Mouse (Mus musculus) retina, embryonic 14.5 days (tissue): ENCODE results near the gene Ctrc.
"Not testable (repeated sequence)": the region's sequence is repeated elsewhere in the genome, so short reads cannot be mapped to it uniquely, and the experiment has no call there.

Experiments used
- DNase-seq: peaks from one replicate; pipeline ENCODE4 v3.0.0-alpha.2; 2015; ENCODE audit warnings: low spot score

The Ctrc gene

DNA sequence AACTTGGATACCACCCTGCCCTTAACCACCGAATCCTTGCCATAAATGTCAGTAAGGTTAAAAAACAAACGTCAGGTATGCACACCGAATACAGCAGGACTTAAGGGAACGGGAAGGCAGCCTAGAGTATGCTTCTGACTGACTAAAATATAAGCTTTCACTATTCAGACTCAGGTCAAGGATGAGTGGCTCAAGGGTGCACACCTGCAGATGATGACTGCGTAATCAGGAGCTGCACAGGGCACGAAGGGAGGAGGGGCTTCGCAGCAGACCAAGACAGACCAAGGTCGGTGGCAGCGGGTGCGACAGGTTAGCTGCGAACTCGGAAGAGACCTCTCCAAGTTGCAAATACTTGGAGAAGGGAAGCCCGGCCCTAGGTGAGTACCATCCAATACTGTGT lies 60.0 kb downstream of the Ctrc start:
- DNase-seq, result no peak

DNA sequence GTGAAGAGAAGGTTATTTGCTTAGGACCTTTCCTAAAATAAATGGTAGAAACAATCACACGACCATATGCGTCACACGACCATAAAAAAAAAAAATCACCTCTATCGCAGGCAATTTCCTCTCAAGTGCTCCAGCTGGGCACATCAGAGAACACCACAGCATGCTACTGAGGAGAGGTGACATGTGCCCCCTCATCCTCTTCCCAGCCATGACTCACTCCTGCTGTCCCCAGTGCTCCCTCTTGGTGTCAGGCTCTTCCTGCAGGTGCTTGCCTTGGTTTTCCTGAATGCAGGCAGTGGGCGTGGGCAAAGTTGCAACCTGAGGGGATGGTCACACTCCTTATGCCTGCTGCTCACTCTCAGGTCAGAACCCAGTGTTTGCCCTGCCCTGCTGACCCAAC lies 61.3 kb downstream of the Ctrc start:
- no peak for DNase-seq

DNA sequence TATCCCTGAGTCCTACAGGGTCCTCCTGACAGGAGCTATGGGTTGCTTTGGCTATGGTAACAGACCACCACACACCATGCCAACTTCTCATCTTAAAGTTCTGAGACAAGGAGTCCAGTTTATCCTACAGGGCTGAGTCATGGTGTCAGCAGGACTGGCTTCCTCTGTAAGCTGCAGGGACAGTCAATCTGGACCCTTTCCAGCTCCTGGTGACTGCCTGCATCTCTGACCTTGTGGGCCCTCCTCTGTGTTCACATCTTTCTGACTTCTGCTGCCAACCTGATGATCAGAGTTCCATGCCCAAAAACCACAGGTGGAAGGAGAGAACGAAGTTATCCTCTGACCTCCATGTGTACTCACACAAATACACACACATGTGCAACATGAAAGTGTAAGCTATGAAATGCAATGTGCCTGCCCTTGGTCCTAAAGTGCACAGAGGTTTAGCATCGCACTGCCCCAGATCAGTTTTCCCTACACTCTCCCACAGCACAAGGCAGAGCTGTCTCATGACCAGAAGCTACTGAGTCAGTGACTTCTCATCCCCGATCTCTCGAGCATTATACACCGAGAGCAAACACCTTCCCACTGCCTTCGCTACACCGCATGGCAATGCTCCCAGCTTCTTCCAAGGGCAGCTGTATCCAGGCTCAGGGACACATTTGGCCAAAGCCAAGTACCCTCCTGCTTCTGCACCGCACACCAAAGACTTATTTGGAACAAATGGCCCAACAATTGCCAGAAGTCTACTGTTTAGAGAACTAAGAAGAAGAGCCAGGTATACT lies 64.8 kb downstream of the Ctrc start:
- no peak for DNase-seq

DNA sequence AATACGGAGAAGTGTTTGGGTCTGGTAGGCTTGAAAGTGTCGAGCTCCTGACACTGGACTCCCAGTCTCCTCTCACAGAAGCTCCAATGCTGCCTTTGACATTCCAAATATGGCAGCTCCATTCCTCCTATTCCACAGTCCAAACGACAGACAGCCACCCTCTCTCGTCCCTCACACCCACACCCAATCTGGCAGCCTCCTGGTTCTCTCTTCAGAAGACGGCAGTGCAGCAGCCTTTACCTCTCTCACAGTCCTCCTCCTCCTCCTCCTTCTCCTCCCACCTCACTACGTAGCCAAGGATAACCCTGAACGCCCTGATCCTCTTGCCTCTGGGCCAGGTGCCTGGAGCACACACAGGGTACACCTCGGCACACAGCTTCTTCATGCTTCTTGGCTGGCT lies 66.3 kb downstream of the Ctrc start:
- no peak for DNase-seq

DNA sequence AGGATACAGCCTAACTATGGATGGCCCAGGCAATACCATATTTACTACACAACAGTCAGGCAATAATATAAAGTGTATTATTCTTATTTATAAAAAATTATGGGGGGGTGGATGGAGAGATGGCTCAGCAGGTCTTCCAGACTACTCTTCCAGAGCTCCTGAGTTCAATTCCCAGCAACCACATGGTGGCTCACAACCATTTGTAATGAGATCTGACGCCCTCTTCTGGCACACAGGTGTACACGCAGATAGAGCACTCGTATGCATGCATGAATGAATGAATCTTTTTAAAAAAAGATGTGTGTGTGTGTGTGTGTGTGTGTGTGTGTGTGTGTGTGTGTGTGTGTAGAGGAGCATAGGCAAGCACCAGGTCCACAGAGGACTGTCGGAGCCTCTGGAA lies 73.1 kb downstream of the Ctrc start:
- not testable (repeated sequence) for DNase-seq

DNA sequence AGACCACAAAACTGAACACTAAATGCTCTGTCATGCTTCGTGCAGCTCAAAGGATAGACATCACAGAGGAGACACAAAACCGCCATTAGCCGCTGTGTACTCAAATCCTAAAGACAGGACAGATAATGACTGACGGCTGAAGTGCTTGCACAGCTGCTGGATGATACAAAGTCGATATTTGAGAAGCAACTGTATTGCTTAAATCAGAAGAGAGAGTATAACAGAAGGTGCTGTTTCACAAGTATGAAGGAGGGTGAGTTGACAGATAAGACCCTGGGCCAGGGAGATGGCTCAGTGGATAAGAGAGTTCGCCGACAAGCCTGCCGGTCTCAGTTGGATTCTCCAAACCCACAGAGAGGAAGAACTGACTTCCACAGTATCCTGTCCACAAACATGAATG lies 74.3 kb downstream of the Ctrc start:
- no peak for DNase-seq

DNA sequence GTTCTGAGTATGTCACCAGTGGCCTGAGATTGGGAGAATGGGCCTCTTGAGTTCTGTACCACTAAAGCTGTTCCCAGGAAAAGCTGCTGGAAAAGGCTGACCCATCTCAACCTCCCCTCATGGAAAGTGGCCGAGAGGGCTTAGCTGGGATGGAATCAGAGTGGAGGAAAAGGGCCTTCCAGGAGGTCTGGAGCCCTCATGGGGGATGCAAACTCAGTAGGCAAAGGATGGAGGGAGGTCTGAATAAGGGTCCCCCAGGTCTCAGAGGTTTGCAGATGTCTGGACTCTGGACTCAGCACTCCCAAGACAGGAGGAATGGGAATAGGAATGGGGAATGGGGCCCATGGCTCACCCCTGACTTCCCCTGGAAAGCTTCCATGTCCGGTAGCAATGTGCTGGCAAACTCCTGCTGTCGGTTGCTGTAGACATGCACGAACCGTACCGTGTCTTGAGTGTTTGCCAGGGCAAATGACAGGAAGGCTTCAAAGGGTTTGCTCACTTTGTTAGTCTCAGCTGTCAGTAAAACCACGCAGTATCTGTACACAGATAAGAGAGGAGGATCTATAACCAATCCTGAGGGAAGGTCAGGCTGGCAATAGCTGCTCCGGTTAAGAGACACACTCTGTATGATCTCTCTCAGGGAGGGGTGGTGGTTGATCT lies 76.5 kb downstream of the Ctrc start:
- DNase-seq, result no peak

DNA sequence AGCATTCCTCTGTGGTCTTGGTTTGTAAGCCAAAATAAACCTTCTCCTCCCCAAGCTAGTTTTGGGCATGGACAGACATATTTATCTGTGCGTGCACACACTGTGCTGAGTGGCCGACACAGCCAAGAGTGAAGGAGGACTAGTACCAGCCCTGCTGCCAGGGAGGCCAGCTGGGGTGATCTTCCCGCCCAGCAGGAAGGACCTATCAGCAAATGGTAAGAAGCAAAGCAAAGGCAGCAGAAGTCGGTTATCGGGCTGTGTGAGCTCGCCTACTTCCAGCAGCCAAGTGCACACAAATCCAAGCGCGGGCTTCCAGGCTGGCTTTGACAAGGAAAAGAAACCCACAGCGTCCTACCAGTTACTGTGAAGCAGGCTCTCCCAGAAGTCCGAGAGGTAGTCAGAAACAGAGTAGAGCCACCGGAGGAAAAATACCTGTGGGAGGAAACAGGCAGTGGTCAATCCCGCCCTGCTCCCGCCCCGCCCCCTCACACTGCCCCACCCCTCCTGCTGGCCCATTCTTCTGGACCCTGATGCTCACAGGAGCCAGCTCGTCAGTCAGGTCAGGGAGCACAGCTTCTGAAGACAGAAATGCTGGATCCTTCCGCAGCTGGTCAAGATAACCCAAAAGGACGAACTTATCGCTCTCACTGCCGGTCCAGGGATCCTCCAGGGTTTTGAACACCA lies 78.7 kb downstream of the Ctrc start:
- no peak for DNase-seq

DNA sequence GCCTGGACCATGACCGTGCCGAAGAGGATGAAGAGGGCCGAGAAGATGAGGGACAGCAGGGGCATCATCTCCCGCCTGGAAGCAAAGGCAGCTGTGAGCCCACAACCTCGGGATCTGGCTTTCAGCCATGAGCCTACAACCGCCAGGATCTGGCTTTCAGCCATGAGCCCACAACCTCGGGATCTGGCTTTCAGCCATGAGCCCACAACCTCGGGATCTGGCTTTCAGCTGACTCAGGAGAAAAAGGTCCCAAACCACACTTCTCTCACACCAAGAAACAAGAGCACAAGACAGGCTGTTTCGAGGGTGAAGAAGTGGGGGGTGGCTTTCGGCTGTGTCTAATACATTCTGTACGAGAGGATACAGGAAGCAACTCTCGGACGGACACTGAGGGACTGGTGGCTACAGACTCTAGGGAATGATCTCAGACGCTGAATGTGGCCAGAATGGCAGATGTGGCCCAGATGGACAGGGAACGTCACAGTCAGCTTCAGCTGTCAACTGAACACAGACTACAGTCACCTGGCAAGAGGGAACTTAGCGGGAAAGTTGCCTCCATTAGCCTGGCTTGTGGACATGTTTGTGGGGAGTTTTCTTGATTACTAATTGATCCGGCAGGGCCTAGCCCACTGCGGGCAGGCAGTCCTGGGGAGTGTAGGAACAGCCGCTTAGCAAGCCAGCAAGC lies 79.3 kb downstream of the Ctrc start:
- no peak for DNase-seq

DNA sequence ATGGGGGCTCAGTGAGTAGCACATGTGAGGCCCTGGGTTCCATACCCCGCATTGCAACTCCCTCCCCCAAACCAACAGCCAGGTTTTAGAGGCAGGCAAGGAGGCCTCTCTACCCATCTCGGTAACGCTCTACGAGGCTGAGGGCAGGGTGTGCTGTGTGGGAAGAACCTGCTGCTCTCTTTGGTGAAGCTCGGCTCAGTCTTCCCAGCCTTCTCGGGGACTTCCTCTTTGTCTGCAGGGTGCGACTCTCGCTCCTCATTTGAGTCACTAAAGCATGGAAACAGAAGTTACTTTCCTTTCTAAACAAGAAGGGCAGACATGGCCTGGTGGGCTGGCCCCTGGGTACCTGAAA lies 79.9 kb downstream of the Ctrc start:
- DNase-seq, result no peak

DNA sequence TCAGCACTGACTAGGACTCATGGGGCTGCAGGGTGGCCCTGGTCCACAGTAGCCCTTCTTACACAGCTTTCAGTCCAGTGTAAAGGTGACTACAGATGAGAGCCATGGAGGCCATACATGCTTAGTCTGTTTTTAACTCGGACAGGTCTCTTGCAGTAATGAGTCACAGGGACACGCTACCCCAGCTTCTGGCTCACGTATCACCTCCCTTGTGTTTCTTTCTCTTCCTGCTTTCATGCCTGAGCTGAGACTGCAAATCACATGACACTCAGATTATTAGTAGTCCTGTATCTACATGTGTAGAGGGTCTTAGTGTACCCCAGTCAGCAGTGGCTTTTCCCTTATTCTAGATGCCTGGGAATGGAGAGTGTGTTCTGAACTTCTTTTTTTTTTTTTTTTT lies 81.2 kb downstream of the Ctrc start:
- no peak for DNase-seq
